Mouse (Mus musculus): ENCODE results near the gene Olfr1295. TPM values are rescaled to one million over a fixed set of nuclear protein-coding genes. Genes with fewer than 3 reads are reported as not detected.

Olfr1295 gene
- polyA plus RNA-seq (2015; fragmentation: Nextera tagmentation; extraction: Ambion mirVana), result not detected in 2 replicates

GRCm38 (mm10) chr2:111569581-111569980, at the start of gene Olfr1295:
Olfr1295 (minus strand) TSS chr2:111569681.
- Histone ChIP-seq H3K9ac (ENCODE audit: low read depth, low read length) (no peak within 1 kb of the TSS), H3K27ac (ENCODE audit: low read length) (no peak within 1 kb of the TSS), H3K27me3 (ENCODE audit: control insufficient read depth, insufficient read depth, low read depth, low read length) (no peaks in the 10 kb centered on the region), H3K4me2 (ENCODE audit: low read length) (no peak within 1 kb of the TSS), H3K9me3 (replicated peaks; ENCODE audit: control insufficient read depth, low read length, poor library complexity, severe bottlenecking) (no peaks in the 10 kb centered on the region), H3K36me3 (ENCODE audit: control insufficient read depth, insufficient read depth, low read length) (no peaks in the 10 kb centered on the region), H3K4me3 (ENCODE audit: low read depth, low read length) (no peak within 1 kb of the TSS), H3K4me1 (ENCODE audit: control insufficient read depth, insufficient read depth, low read length) (no peaks in the 10 kb centered on the region)
- ATAC-seq, result no peak

GRCm38 (mm10) chr2:111540191-111540590, 29.3 kb downstream of the Olfr1295 start, which contains the start of gene Olfr1294:
Olfr1294 (minus strand) TSS chr2:111540291.
- Histone ChIP-seq H3K4me3 (ENCODE audit: low read depth, low read length) (no peak within 1 kb of the TSS), H3K36me3 (ENCODE audit: control insufficient read depth, insufficient read depth, low read length) (no peaks in the 10 kb centered on the region), H3K9ac (ENCODE audit: low read depth, low read length) (no peak within 1 kb of the TSS), H3K27me3 (ENCODE audit: control insufficient read depth, insufficient read depth, low read depth, low read length) (no peaks in the 10 kb centered on the region), H3K27ac (ENCODE audit: low read length) (no peak within 1 kb of the TSS), H3K9me3 (replicated peaks; ENCODE audit: control insufficient read depth, low read length, poor library complexity, severe bottlenecking) (no peaks in the 10 kb centered on the region), H3K4me1 (ENCODE audit: control insufficient read depth, insufficient read depth, low read length) (no peaks in the 10 kb centered on the region), H3K4me2 (ENCODE audit: low read length) (no peak within 1 kb of the TSS)
- no peak for ATAC-seq
- 57% methylated on average over 1 of the region's 1 CpGs for WGBS

GRCm38 (mm10) chr2:111524903-111525302, 44.6 kb downstream of the Olfr1295 start, which contains the start of gene Olfr1293-ps:
Olfr1293-ps (plus strand) TSS chr2:111525203.
- no peak within 1 kb of the TSS for H3K4me2 ChIP-seq (ENCODE audit: low read length)
- 95% methylated on average over 1 of the region's 1 CpGs for WGBS

GRCm38 (mm10) chr2:111517451-111517850, 52.0 kb downstream of the Olfr1295 start:
- Histone ChIP-seq H3K9me3 (replicated peaks; ENCODE audit: control insufficient read depth, low read length, poor library complexity, severe bottlenecking) (no peaks in the 10 kb centered on the region), H3K36me3 (ENCODE audit: control insufficient read depth, insufficient read depth, low read length) (no peaks in the 10 kb centered on the region), H3K4me3 (ENCODE audit: low read depth, low read length) (no peak overlapping the region), H3K27ac (ENCODE audit: low read length) (no peak overlapping the region), H3K4me1 (ENCODE audit: control insufficient read depth, insufficient read depth, low read length) (no peaks in the 10 kb centered on the region), H3K4me2 (ENCODE audit: low read length) (no peak overlapping the region), H3K27me3 (ENCODE audit: control insufficient read depth, insufficient read depth, low read depth, low read length) (no peaks in the 10 kb centered on the region), H3K9ac (ENCODE audit: low read depth, low read length) (no peak overlapping the region)
- no peak for ATAC-seq
- WGBS, result 91% methylated on average over 10 of the region's 10 CpGs

More at GRCm38 (mm10) chr2:111524903-111525302, 44.6 kb downstream of the Olfr1295 start, which contains the start of gene Olfr1293-ps:
- Histone ChIP-seq H3K27me3 (ENCODE audit: control insufficient read depth, insufficient read depth, low read depth, low read length) (no peaks in the 10 kb centered on the region), H3K4me1 (ENCODE audit: control insufficient read depth, insufficient read depth, low read length) (no peaks in the 10 kb centered on the region), H3K9ac (ENCODE audit: low read depth, low read length) (no peak within 1 kb of the TSS), H3K27ac (ENCODE audit: low read length) (no peak within 1 kb of the TSS), H3K36me3 (ENCODE audit: control insufficient read depth, insufficient read depth, low read length) (no peaks in the 10 kb centered on the region), H3K9me3 (replicated peaks; ENCODE audit: control insufficient read depth, low read length, poor library complexity, severe bottlenecking) (no peaks in the 10 kb centered on the region), H3K4me3 (ENCODE audit: low read depth, low read length) (no peak within 1 kb of the TSS)
- ATAC-seq, result no peak

Other genes with a start within 250 kb of the Olfr1295 start
- gene Olfr1281, start 243.2 kb downstream of the Olfr1295 start, polyA plus RNA-seq (2015; fragmentation: Nextera tagmentation; extraction: Ambion mirVana), result not detected in 2 replicates
- not detected in 2 replicates for gene Olfr1282, start 233.6 kb downstream of the Olfr1295 start, polyA plus RNA-seq (2015; fragmentation: Nextera tagmentation; extraction: Ambion mirVana)
- not detected in 2 replicates for gene Olfr1283, start 202.9 kb downstream of the Olfr1295 start, polyA plus RNA-seq (2015; fragmentation: Nextera tagmentation; extraction: Ambion mirVana)
- gene Olfr1284, start 194.2 kb downstream of the Olfr1295 start, polyA plus RNA-seq (2015; fragmentation: Nextera tagmentation; extraction: Ambion mirVana), result not detected in 2 replicates
- gene Olfr1286, start 146.6 kb downstream of the Olfr1295 start, polyA plus RNA-seq (2015; fragmentation: Nextera tagmentation; extraction: Ambion mirVana), result not detected in 2 replicates
- gene Olfr1287, start 120.5 kb downstream of the Olfr1295 start, polyA plus RNA-seq (2015; fragmentation: Nextera tagmentation; extraction: Ambion mirVana), result not detected in 2 replicates
- not detected in 2 replicates for gene Olfr1288, start 95.6 kb downstream of the Olfr1295 start, polyA plus RNA-seq (2015; fragmentation: Nextera tagmentation; extraction: Ambion mirVana)
- gene Olfr1289, start 88.9 kb downstream of the Olfr1295 start, polyA plus RNA-seq (2015; fragmentation: Nextera tagmentation; extraction: Ambion mirVana), result not detected in 2 replicates
- not detected in 2 replicates for gene Olfr1290, start 75.9 kb downstream of the Olfr1295 start, polyA plus RNA-seq (2015; fragmentation: Nextera tagmentation; extraction: Ambion mirVana)
- gene Olfr1291-ps1, start 72.5 kb downstream of the Olfr1295 start, polyA plus RNA-seq (2015; fragmentation: Nextera tagmentation; extraction: Ambion mirVana), result not detected in 2 replicates
- gene Olfr1293-ps, start 44.5 kb downstream of the Olfr1295 start, polyA plus RNA-seq (2015; fragmentation: Nextera tagmentation; extraction: Ambion mirVana), result not detected in 2 replicates
- not detected in 2 replicates for gene Olfr1294, start 29.4 kb downstream of the Olfr1295 start, polyA plus RNA-seq (2015; fragmentation: Nextera tagmentation; extraction: Ambion mirVana)
- gene Olfr1297, start 56.8 kb upstream of the Olfr1295 start, polyA plus RNA-seq (2015; fragmentation: Nextera tagmentation; extraction: Ambion mirVana), result not detected in 2 replicates
- not detected in 2 replicates for gene Olfr1298, start 79.5 kb upstream of the Olfr1295 start, polyA plus RNA-seq (2015; fragmentation: Nextera tagmentation; extraction: Ambion mirVana)
- gene Olfr1299, start 91.7 kb upstream of the Olfr1295 start, polyA plus RNA-seq (2015; fragmentation: Nextera tagmentation; extraction: Ambion mirVana), result not detected in 2 replicates
- not detected in 2 replicates for gene Olfr1301, start 181.3 kb upstream of the Olfr1295 start, polyA plus RNA-seq (2015; fragmentation: Nextera tagmentation; extraction: Ambion mirVana)
- not detected in 2 replicates for gene Olfr1302, start 207.7 kb upstream of the Olfr1295 start, polyA plus RNA-seq (2015; fragmentation: Nextera tagmentation; extraction: Ambion mirVana)

Measured in midbrain, embryonic 16.5 days (tissue).